Mouse (Mus musculus) E14TG2a.4 (cell line): ENCODE measurements around the gene Znfx1.

Experiments used
- H3K27me3 ChIP-seq: 2 replicates; pipeline ENCODE4 v1.6.1; 2014; ENCODE audit warnings: low read length, control low read depth; ENCODE audit not compliant: insufficient read depth
- H3K36me3 ChIP-seq: 2 replicates; pipeline ENCODE4 v1.6.1; 2014; ENCODE audit warnings: low read length, control low read depth; ENCODE audit not compliant: insufficient read depth
- H3K4me1 ChIP-seq: replicated peaks from 2 replicates; pipeline ENCODE4 v1.6.1; 2014; ENCODE audit warnings: low read depth, low read length, control low read depth
- H3K4me3 ChIP-seq: replicated peaks from 2 replicates; pipeline ENCODE4 v1.5.1; 2014; ENCODE audit warnings: mild to moderate bottlenecking, low read length
- H3K9me3 ChIP-seq: 2 replicates; pipeline ENCODE4 v1.6.1; 2014; ENCODE audit warnings: low read length, control low read depth
- CTCF ChIP-seq: conservative IDR thresholded peaks from 2 replicates; pipeline ENCODE4 v1.5.1; 2014; ENCODE audit warnings: low read length
- NANOG ChIP-seq: IDR thresholded peaks from 2 replicates; pipeline ENCODE4 v1.6.1; 2014; ENCODE audit warnings: borderline replicate concordance, low read length, mixed read lengths
- POU5F1 ChIP-seq: IDR thresholded peaks from 2 replicates; pipeline ENCODE4 v1.6.1; 2014; ENCODE audit warnings: low read length, borderline replicate concordance

Znfx1 gene

DNA sequence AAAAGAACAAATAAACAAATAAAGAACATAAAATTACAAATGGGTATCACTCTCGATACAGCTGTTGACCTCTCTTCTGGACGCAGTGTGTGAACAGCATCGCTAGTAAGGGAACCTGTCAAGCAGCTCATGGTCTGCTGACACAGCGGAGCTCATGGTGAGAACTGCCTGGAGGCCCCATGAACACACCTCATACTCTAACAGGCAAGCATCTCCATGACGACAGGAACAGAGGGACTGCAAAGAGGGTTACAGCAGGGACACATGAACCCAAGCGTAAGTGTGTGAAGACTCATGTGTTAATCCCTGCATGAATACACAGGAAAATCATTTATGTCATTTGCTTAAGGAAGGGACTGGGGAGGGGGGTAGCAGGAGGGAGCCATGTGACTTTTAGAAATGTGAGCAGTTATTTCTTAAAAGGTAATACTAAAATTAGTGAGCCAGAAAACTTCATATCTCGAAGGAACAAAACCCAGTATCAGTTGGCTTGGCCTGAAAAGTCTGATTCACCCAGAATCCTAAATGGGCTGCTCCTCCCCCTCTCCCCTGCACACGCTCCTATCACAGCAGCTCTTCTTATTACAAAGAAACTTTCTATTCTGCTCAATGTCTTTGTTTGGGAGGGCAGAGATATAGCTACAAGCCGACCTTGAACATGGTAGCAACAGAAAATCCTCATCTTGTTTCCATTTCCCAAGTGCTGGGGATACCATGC is 9.5 kb downstream of the Znfx1 start:
- TF ChIP-seq NANOG (no peak), POU5F1 (no peak), CTCF (no peak)
- Histone ChIP-seq H3K9me3 (no peaks in the 10 kb centered on the region), H3K4me3 (no peak overlapping the region)

DNA sequence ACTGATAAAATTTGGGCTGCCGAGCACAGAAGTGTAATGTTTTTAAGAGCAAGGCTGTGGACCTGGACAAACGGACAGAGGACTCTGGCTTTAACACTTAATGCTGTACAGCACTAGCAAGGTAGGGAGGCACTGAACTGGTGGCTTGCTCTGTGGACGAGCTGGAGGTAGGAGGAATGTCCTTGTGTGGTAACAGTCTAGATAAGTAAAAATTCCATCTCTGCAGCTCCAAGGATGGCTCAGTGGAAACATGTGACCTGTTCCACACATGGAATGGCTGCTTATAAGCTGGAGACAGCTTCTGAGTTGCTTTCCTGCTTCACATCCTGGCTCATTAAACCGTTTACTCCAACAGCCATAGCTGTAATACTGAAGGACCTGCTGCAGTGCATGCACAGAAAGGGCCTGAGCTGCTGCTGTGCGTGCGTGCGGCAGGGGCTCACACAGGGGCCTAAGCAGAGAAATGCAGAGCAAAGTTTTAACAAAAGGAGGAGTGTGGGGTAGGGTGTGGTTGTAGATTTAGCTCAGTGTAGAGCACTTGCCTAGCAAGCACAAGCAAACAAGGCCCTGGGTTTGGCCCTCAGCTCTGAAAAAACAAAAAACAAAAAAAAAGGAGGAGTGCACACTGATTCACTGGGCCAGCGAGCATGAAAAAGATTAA is 14.0 kb downstream of the Znfx1 start:
- TF ChIP-seq POU5F1 (no peak), NANOG (no peak), CTCF (no peak)
- Histone ChIP-seq H3K36me3 (peaks cover 92% of the 10 kb centered on the region), H3K4me3 (peak overlapping the region; percentile 56), H3K4me1 (peaks cover 63% of the 10 kb centered on the region), H3K27me3 (no peaks in the 10 kb centered on the region), H3K9me3 (no peaks in the 10 kb centered on the region)

More for the DNA sequence above, 9.5 kb downstream of the Znfx1 start:
- Histone ChIP-seq H3K27me3 (no peaks in the 10 kb centered on the region), H3K4me1 (peaks cover 92% of the 10 kb centered on the region), H3K36me3 (peaks cover 92% of the 10 kb centered on the region)

DNA sequence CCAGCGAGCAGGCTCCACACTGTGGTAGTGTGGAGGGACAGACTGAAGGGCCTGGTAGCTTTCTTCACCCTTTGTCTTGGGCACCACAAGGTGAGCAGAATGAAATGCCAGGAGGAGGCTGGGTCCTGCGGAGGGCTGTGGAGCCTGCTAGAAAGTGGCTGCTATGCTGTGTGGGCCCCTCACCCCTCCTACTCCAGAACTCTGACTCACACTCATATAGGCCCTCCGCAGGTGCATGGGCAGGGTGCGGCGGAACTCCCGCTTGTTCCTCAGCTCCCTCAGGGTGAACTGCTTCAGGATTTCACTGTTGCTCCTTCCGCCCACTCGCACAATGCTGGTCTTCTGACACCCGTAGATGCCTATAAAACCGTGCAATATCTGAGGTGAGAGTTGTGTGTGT is 14.6 kb downstream of the Znfx1 start:
- Histone ChIP-seq H3K9me3 (no peaks in the 10 kb centered on the region), H3K27me3 (no peaks in the 10 kb centered on the region), H3K36me3 (peaks cover 92% of the 10 kb centered on the region), H3K4me1 (peaks cover 57% of the 10 kb centered on the region), H3K4me3 (peak overlapping the region; percentile 56)
- TF ChIP-seq NANOG (no peak), CTCF (no peak)

DNA sequence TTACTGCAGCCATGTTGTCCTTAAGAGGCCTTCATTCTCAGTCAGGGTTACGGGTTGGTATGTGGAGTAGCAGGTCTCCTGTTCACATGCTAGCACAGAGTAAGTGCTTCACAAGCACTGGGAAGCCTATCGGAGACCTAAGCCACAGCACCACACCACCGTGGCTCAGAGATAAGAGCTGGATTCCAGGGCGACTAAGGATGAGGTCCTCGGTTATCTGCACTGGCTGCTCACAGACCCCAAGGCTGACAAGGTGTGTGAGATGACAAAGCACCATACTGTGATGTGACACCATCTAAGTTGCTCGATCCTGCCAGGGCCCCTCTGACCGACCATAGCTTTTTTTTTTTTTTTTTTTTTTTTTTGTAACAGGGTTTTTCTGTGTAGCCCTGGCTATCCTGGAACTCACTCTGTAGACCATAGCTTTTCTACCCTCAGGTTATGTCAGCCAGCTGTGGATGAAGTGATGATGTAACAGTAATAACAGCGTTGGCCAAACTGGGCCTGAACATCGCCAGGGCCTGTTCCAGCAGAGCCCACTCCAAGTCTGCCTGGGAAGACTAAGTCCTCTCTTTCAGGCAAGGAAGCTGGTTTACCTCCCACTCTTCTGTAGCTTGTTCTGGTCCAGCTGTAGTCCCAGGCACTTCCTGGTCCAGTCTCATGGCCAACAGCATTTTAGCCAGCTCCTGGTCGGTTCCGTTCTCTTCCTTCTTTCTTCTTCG is 19.3 kb downstream of the Znfx1 start:
- Histone ChIP-seq H3K4me3 (no peak overlapping the region), H3K27me3 (no peaks in the 10 kb centered on the region), H3K36me3 (peaks cover 96% of the 10 kb centered on the region), H3K4me1 (peaks cover 43% of the 10 kb centered on the region), H3K9me3 (no peaks in the 10 kb centered on the region)
- TF ChIP-seq POU5F1 = no peak
- TF ChIP-seq NANOG = no peak
- TF ChIP-seq CTCF = no peak

DNA sequence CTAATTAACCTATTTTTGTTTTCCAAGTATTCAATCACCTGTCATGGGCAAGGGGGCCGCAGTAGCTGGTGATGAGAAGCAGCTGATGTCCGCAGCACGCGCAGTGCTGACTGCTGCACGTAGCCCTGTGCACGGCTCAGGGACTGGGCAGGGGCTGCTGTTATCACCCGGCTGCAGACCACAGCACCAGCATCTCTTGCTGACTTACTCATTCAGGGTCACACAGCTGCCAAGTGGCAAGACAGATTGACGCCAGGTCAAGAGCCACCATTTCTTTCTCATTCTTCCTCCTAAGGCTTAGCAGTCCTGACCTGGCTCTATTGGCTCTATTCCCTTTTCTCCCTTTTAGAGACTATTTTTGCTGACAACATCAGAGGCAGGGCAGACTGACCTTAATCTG is 23.4 kb downstream of the Znfx1 start:
- Histone ChIP-seq H3K4me1 (peaks cover 33% of the 10 kb centered on the region), H3K9me3 (peaks cover 14% of the 10 kb centered on the region; the same call in 1 of the 2 replicates), H3K36me3 (peaks cover 100% of the 10 kb centered on the region), H3K4me3 (no peak overlapping the region), H3K27me3 (no peaks in the 10 kb centered on the region)
- TF ChIP-seq POU5F1 (no peak), CTCF (no peak), NANOG (no peak)

DNA sequence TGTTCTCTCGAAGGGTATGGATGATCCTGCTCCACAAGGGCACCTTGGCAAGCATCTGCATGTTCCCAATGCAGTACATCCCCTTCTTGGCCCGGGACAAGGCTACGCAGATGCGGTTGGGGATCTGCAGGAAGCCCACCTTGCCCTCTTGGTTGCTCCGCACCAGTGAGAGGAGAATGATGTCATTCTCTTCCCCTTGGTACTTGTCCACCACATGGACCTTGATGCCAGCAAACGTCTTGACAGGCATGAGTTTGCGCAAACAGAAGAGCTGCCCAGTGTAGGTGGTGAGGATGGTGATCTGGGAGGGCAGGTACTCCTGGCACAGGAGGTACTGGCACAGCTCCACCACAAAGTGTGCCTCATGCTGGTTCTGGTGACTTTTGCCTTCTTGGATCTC is 24.1 kb downstream of the Znfx1 start:
- no peak overlapping the region for H3K4me3 ChIP-seq
- H3K36me3 ChIP-seq = peaks cover 100% of the 10 kb centered on the region
- H3K4me1 ChIP-seq = peaks cover 39% of the 10 kb centered on the region
- peaks cover 14% of the 10 kb centered on the region; the same call in 1 of the 2 replicates for H3K9me3 ChIP-seq
- no peak for TF ChIP-seq CTCF
- no peak for TF ChIP-seq NANOG
- no peak for TF ChIP-seq POU5F1
- H3K27me3 ChIP-seq = no peaks in the 10 kb centered on the region

DNA sequence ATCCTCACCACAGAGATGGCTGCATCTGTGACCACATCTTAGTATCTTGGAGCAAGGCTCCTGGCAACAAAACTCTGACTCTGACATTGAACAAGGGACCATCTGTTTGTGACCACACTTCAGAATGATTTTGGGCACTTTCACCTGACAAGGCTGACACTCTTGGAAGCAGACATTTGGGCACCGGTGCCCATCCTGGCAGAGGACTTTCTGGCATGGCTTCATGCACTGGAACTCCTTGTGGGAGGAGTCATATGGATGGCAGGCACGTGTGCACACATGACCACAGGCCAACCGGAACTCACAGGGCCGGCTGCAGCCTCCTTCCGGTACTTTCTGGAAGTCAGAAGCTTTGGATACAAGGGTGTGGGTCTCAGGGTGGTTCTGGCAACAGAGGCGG is 24.5 kb downstream of the Znfx1 start:
- no peak for TF ChIP-seq CTCF
- TF ChIP-seq POU5F1 = no peak
- Histone ChIP-seq H3K27me3 (no peaks in the 10 kb centered on the region), H3K9me3 (peaks cover 14% of the 10 kb centered on the region; the same call in 1 of the 2 replicates), H3K4me1 (peaks cover 41% of the 10 kb centered on the region), H3K4me3 (no peak overlapping the region), H3K36me3 (peaks cover 100% of the 10 kb centered on the region)

DNA sequence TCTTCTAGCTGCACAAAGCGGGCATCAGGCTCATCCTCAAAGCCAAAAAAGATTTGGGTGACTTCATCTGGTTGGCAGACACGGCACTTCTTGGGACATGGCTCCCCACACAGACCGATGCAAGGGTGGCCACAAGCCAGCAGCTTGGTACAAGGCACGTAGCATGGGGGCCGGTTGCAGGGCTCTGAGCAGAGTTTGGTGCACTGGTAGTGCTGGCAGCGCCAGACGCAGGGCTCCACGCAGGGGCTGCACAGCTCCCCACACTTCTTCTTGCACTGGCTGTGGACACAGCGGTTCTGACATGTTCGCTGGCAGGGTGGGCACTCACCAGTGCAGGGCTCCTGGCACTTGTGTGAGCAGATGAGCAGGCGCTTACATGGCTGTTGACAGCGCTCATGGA is 25.1 kb downstream of the Znfx1 start:
- H3K4me1 ChIP-seq = peaks cover 41% of the 10 kb centered on the region
- TF ChIP-seq NANOG (no peak), CTCF (no peak), POU5F1 (no peak)
- H3K36me3 ChIP-seq = peaks cover 99% of the 10 kb centered on the region
- H3K9me3 ChIP-seq = peaks cover 14% of the 10 kb centered on the region; the same call in 1 of the 2 replicates
- no peak overlapping the region for H3K4me3 ChIP-seq
- no peaks in the 10 kb centered on the region for H3K27me3 ChIP-seq
